Mouse (Mus musculus) ovary, postnatal 14 days (tissue): Measurements from ENCODE around the gene Sphk1.
"Not testable (repeated sequence)": the region's sequence is repeated elsewhere in the genome, so short reads cannot be mapped to it uniquely, and the experiment has no call there.

Experiments
- DNase-seq: peaks from one replicate; pipeline ENCODE4 v3.0.0; 2022; ENCODE audit warnings: low spot score

Sphk1 gene

GRCm38 (mm10) chr11:116530187-116531147, at the start of gene Sphk1:
TSS of gene Sphk1 (plus strand) at chr11:116530925.
- no peak for DNase-seq

DNA sequence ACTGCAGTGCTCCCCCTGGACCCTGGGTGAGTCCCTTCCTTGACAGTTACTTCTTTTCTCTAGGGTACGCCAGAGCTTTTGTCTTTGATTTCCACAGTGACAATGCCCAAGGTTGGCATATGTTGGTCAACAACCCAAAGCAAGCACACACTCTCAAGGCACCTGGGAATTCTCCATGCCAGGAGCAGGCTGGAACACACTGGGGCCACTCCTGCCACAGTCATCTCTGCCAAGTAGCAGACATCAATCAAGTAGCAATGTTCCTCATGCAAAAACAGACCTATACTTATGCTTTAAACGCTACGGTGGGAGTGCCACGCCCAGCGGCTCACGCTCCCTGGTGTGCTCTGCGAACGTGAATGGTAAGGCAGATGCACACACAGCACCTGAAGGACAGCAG, 49.8 kb upstream of the Sphk1 start:
- DNase-seq: no peak

DNA sequence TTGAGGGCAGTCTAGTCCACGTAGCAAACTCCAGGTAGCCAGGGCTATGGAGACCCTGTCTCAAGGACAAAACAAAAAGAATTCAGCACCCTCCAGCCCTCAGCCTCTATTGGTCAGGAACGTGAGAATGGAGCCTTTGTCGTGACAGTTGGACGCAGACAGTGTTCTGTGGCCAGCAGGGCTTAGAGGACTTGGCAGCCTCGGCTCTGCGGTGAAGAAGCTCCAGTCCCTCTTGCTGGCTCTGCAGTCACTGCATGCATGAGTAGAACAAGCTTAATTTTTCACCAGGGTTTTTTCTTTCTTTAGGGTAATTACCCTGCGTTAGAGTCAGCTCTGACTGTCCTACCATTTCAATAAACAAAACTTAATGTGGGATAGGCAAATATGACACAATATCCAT, 48.9 kb upstream of the Sphk1 start:
- DNase-seq: no peak

GRCm38 (mm10) chr11:116484261-116484660, 46.5 kb upstream of the Sphk1 start:
- no peak for DNase-seq

GRCm38 (mm10) chr11:116488207-116488606, 42.5 kb upstream of the Sphk1 start:
- no peak for DNase-seq

GRCm38 (mm10) chr11:116488693-116489375, 41.9 kb upstream of the Sphk1 start:
- DNase-seq: no peak

DNA sequence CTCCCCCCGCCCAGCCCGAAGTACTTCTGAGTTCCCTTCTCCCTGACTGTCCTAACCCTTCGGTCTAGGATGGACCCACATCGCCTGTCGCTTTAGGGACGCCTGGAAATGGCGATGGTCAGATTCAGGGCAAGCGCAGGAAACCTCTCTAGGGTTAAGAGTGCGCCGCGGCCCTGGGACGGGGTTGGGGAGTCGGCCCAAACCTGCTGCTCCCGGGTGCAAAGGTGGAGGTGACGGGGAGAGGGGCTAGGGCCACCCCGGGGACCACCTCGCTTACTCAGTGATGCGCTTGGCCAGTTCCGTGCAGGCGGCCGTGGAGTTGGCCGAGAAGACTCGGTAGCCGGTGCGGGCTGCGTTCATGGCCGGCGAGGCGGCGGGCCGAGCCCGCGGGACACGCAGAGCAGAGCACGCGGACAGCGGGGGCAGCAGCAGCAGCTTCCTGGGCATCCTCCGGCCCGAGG, 40.9 kb upstream of the Sphk1 start:
- peak; percentile 34 for DNase-seq

GRCm38 (mm10) chr11:116490232-116491107, 40.3 kb upstream of the Sphk1 start:
- DNase-seq: peak; percentile 82

DNA sequence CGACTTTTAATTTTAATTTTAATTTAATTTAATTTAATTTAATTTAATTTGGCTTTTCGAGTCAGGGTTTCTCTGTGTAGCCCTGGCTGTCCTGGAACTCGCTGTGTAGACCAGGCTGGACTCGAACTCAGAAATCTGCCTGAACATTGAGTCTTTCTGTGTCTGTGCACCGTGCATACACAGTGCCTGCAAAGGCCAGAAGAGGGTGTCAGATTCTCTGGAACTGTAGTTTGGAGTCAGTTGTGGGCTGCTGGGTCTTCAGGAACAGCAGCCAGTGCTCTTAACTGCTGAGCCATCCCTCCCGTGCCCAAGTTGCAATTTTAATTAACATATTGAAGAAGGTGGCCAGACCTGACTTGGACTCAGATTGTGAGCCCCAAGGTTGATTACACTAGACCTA, 39.4 kb upstream of the Sphk1 start:
- no peak for DNase-seq

- not testable (repeated sequence) for DNase-seq
Observed at GRCm38 (mm10) chr11:116492507-116492906, 38.2 kb upstream of the Sphk1 start.

- no peak for DNase-seq
Observed at GRCm38 (mm10) chr11:116493191-116493590, 37.5 kb upstream of the Sphk1 start.

DNA sequence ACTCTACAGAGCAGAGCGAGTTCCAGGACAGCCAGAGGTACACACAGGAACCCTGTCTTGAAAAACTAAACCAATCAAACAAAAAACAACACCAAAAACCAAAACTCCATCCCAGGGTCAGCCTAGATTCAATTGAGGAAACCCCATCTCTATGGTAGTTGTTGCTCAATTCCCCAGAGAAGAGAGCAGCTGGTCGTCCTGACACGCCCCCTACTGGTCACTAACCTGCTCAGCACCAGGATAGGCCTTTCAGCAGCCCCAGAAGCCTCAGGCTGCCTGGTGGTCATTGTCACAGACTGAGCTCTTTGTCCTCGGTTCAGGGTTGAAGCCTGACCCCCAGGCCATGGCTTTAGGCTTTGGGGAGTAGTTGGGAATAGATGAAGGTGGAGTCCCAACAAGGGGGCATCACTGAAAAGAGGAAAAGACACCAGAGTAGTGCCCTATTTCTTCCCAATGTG, 36.9 kb upstream of the Sphk1 start, which contains the start of gene Prpsap1:
Prpsap1 (minus strand) TSS at position 408 of the 458 bp plus-strand sequence.
- DNase-seq: peak; percentile 53

- peak; percentile 76 for DNase-seq
Observed at GRCm38 (mm10) chr11:116494474-116495174, 36.1 kb upstream of the Sphk1 start.

DNA sequence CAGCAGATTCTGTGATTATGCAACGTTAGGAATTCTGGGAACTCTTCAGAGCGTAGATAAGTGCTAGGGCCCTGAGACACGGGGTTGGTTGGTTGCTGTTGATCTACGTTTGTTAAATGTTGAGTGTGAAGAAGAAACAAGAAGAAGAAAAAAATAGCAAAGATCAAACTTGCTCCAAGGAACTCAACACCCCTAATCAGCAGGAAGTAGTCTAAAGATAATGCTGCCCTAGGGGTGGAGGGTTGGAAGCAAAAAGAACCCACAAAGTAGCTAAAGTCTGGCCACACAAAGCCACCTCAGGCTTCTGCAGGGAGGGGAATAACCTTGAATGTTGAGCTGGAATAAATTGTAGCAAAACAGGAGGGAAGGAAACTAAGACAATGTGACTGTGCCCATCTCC, 33.4 kb upstream of the Sphk1 start:
- no peak for DNase-seq

DNA sequence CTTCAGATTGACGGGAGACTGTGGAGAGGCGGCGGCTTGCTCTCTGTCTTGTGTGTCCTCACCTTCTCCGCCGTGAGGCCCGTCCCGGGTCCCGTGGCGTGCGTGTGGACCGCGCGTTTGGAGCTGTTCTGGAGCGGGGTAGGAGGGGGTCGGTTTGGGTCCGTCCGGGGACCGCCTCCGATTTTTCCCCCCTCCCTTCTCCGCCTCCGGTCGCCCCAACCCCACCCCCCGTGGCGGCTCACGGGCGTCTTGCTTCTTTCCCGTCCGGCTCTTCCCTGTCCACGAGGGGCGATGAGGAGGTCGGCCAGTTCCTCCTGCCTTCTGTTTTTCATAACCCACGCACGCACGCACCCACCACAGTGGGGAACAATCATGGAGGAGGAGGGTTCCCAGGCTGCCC, 32.1 kb upstream of the Sphk1 start:
- DNase-seq: no peak

GRCm38 (mm10) chr11:116499018-116499417, 31.7 kb upstream of the Sphk1 start:
- DNase-seq: no peak

DNA sequence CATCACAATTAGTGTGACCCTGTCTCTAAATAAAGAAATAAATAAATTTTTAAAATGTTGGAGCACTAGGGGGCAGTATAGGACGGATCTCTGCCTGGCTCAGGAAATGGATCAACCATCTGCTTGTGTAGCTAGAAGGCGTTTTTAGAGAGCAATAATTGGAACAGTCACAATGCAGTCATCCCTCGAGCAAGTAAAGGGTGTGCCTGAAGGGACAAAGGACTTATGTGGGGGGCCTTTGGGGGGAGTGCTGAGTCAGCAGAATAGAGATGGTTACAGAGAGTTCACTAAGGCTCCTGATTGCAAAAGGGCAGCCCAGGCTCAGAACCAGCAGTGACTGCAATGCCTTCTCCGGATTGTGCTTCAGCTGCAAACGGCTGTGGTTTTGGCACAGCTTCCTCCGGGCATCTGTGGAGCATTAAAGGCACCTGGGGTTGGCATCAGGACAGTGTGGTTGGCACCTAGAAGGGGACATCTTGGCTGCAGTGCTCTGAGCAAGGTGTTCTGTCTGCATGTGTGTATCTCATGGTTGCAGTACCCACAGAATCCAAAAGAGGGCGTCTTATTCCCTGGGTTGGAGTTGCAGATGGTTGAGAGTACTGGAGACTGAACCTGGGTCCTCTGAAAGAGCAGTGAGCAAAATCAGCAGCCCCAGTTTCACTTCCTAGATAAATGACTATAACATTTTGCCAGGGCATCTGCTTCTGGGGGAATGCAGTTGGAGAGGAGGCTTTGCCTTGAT, 29.5 kb upstream of the Sphk1 start:
- no peak for DNase-seq

- DNase-seq: no peak
Observed at GRCm38 (mm10) chr11:116504516-116504915, 26.2 kb upstream of the Sphk1 start.

DNA sequence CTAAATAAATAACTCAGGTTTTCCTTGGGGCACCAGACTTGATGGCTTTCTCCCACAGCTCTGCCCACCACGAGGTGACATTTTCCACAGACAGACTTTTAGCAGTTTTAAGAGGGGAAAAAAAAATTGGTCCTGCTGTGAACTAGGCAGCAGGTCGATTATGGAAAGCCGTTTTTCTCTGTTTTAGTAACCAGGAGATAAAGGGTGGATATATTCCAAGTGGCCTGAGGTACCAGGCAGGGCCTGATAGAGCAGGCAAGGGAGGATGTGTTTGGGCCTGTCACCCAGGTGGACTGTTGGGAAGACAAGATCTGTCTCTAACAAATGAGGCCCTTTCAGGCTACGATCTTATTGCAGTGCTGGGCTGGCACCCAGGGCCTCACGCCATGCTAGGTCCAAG, 25.2 kb upstream of the Sphk1 start:
- no peak for DNase-seq

- DNase-seq: no peak
Observed at GRCm38 (mm10) chr11:116506151-116506875, 24.4 kb upstream of the Sphk1 start.
